Mouse (Mus musculus) liver, embryonic 15.5 days (tissue): Measurements from ENCODE around the gene Cradd. TPM values are rescaled to one million over a fixed set of nuclear protein-coding genes. Genes with fewer than 3 reads are reported as not detected.
A peak's percentile ranks its signal among the peaks of the same experiment; 100 is the strongest.

Experiments
- ATAC-seq: fragments of 200-750 bp; cut with Nextera tagmentation; 2 replicates; pipeline ENCODE4 v1.8.0; 2017; ENCODE audit warnings: moderate number of reproducible peaks, mild to moderate bottlenecking, moderate library complexity; ENCODE audit not compliant: insufficient read depth
- H3K27ac ChIP-seq: fragments of 300-500 bp; sonication (generic); replicated peaks from 2 replicates; pipeline ENCODE4 v1.5.1; 2015; ENCODE audit warnings: mild to moderate bottlenecking, inconsistent platforms
- H3K27me3 ChIP-seq: fragments of 300-500 bp; sonication (generic); 2 replicates; pipeline ENCODE4 v1.6.1; 2015; ENCODE audit warnings: mild to moderate bottlenecking, inconsistent platforms
- H3K36me3 ChIP-seq: fragments of 300-500 bp; sonication (generic); replicated peaks from 2 replicates; pipeline ENCODE4 v1.6.1; 2015; ENCODE audit warnings: moderate library complexity, mild to moderate bottlenecking, inconsistent platforms
- H3K4me1 ChIP-seq: fragments of 300-500 bp; sonication (generic); replicated peaks from 2 replicates; pipeline ENCODE4 v1.6.1; 2015; ENCODE audit warnings: inconsistent platforms
- H3K4me2 ChIP-seq: fragments of 300-500 bp; sonication (generic); 2 replicates; pipeline ENCODE4 v1.6.1; 2015; ENCODE audit warnings: moderate library complexity, mild to moderate bottlenecking, inconsistent platforms
- H3K4me3 ChIP-seq: fragments of 300-500 bp; sonication (generic); replicated peaks from 2 replicates; pipeline ENCODE4 v1.5.1; 2015; ENCODE audit warnings: mild to moderate bottlenecking, inconsistent platforms
- H3K9ac ChIP-seq: fragments of 300-500 bp; sonication (generic); 2 replicates; pipeline ENCODE4 v1.6.1; 2015; ENCODE audit warnings: moderate library complexity, mild to moderate bottlenecking, inconsistent platforms
- H3K9me3 ChIP-seq: fragments of 300-500 bp; sonication (generic); replicated peaks from 2 replicates; pipeline ENCODE4 v1.6.1; 2016; ENCODE audit warnings: inconsistent platforms
- WGBS: fragments of 180-500 bp; shearing (Covaris S2); methylation state at CpG from one replicate; pipeline ENCODE4 v1.1.7; 2015; ENCODE audit warnings: mixed read lengths; ENCODE audit not compliant: insufficient replicate concordance; 5-methylcytosine and 5-hydroxymethylcytosine counted together
- polyA plus RNA-seq: library from polyadenylated mRNA; unstranded; fragments of >200 nt; fragmentation: Nextera tagmentation; extraction: Ambion mirVana; gene quantifications from 2 replicates; pipeline ENCODE4 v1.2.1, GENCODE M21; 2015

Gene Cradd
- 3.6 and 4.2 TPM in 2 replicates for polyA plus RNA-seq

- Histone ChIP-seq H3K9ac (peak within 1 kb of the TSS; percentile 81), H3K27ac (peak within 1 kb of the TSS; percentile 89), H3K4me2 (peak within 1 kb of the TSS; percentile 77), H3K4me3 (peak within 1 kb of the TSS; percentile 81), H3K9me3 (no peaks in the 10 kb centered on the region), H3K36me3 (no peaks in the 10 kb centered on the region), H3K27me3 (no peaks in the 10 kb centered on the region), H3K4me1 (peaks cover 18% of the 10 kb centered on the region)
- WGBS = under 1% methylated on average over 51 of the region's 51 CpGs
- ATAC-seq = peak; percentile 78
These were observed at the start of gene Cradd for GRCm38 (mm10) chr10:95323393-95324277. Cradd (minus strand) TSS chr10:95324133.

DNA sequence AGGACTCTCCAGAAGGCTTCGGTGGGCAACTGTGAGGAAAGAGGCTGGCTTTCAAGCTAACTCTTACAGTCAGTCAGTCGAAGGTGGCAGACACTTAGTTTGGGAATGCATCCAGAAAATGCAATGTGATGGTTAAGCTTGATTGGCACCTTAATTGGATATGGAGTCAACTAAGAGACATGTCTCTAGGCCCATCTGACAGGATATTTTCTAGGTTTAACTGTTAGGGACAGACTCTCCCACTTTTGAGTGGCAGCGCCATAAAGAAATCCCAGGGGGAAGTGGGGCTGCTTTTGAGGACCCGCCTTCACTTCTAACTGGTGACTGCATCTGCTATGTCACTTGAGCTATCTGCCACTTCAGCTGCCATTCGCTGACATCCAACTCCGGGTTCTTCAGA lies 49.4 kb upstream of the Cradd start:
- Histone ChIP-seq H3K9me3 (no peaks in the 10 kb centered on the region), H3K27ac (no peak overlapping the region)
- no peak for ATAC-seq

DNA sequence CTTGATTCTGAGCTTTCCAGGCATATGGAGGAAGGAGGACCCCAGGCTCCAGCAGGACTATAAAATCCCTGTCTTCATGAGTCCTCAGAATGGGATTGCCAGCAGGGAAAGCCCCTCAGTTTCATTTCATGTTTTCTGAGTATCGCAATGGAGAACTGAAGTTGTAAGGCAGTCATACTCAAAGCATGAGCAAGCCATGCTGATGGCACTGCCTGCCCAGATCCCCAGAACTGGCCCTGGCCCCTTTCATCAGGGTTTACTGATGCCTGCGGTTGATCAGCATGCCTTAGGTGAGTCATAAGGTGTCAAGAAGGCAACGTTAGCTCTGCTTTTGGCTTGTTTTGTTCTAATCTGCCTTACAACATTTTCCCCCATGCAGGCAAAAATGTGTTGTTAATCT lies 48.0 kb upstream of the Cradd start:
- no peak overlapping the region for H3K4me2 ChIP-seq
- ATAC-seq = no peak
- H3K4me3 ChIP-seq = no peak overlapping the region
- no peak overlapping the region for H3K27ac ChIP-seq
- no peaks in the 10 kb centered on the region for H3K4me1 ChIP-seq
- H3K36me3 ChIP-seq = no peaks in the 10 kb centered on the region
- 69% methylated on average over 3 of the region's 3 CpGs for WGBS
- H3K9ac ChIP-seq = no peak overlapping the region
- H3K9me3 ChIP-seq = no peaks in the 10 kb centered on the region
- H3K27me3 ChIP-seq = no peaks in the 10 kb centered on the region

More for the DNA sequence above, 49.4 kb upstream of the Cradd start:
- Histone ChIP-seq H3K9ac (no peak overlapping the region), H3K4me1 (no peaks in the 10 kb centered on the region), H3K4me3 (no peak overlapping the region), H3K36me3 (no peaks in the 10 kb centered on the region), H3K4me2 (no peak overlapping the region), H3K27me3 (no peaks in the 10 kb centered on the region)
- 72% methylated on average over 6 of the region's 6 CpGs for WGBS

DNA sequence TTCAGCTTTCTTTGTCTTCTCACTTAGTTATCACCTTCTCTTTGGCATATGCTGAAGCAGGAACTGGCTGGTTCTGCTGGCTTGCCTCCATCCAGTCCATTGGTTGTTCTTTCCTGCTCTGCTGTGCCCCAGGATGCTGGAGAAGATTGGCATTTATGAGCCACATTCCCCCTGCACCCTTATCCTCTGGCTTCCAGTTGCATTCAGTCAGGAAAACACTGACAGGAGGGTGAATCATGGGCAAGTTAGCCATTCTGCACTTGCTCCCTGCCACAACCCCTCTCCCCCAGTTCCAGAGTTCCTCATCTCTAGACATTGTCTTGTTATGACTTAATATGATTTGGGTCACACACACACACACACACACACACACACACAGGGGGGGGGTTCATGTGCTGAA lies 45.3 kb upstream of the Cradd start:
- no peak overlapping the region for H3K27ac ChIP-seq
- no peak for ATAC-seq
- no peak overlapping the region for H3K9ac ChIP-seq
- no peaks in the 10 kb centered on the region for H3K27me3 ChIP-seq
- H3K4me1 ChIP-seq = no peaks in the 10 kb centered on the region
- H3K4me3 ChIP-seq = no peak overlapping the region
- H3K36me3 ChIP-seq = no peaks in the 10 kb centered on the region
- H3K4me2 ChIP-seq = no peak overlapping the region
- no peaks in the 10 kb centered on the region for H3K9me3 ChIP-seq

GRCm38 (mm10) chr10:95368151-95368550 lies 44.2 kb upstream of the Cradd start:
- ATAC-seq = no peak
- 78% methylated on average over 14 of the region's 14 CpGs for WGBS
- H3K9me3 ChIP-seq = no peaks in the 10 kb centered on the region

GRCm38 (mm10) chr10:95367661-95368089 lies 43.7 kb upstream of the Cradd start:
- Histone ChIP-seq H3K9me3 (no peaks in the 10 kb centered on the region), H3K4me1 (no peaks in the 10 kb centered on the region), H3K36me3 (no peaks in the 10 kb centered on the region), H3K27me3 (no peaks in the 10 kb centered on the region), H3K4me2 (no peak overlapping the region), H3K27ac (no peak overlapping the region), H3K9ac (no peak overlapping the region), H3K4me3 (no peak overlapping the region)
- no peak for ATAC-seq
- WGBS = 67% methylated on average over 9 of the region's 9 CpGs

More at GRCm38 (mm10) chr10:95368151-95368550, 44.2 kb upstream of the Cradd start:
- Histone ChIP-seq H3K4me2 (no peak overlapping the region), H3K27me3 (no peaks in the 10 kb centered on the region), H3K36me3 (no peaks in the 10 kb centered on the region), H3K27ac (no peak overlapping the region), H3K4me3 (no peak overlapping the region), H3K4me1 (no peaks in the 10 kb centered on the region), H3K9ac (no peak overlapping the region)

DNA sequence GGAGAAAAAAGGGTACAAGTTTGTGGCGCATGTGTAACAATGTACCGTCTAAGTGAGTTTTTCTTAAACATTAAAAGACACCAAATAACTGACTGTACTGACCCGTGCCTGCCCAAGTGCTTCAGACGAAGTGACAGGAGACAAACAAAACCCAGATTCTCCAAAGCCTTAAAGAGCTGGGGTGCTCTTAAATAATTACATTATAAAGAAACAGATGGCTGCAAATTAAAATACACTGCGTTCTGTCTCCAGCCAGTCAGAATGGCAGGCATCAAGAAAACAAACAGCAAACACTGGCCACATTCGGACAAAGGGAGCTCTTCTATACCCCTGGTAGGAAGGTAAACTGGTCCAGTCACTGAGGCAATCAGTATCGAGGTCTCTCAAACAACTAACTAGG lies 43.3 kb upstream of the Cradd start:
- 60% methylated on average over 7 of the region's 7 CpGs for WGBS
- no peak overlapping the region for H3K4me3 ChIP-seq
- no peak overlapping the region for H3K27ac ChIP-seq
- no peak for ATAC-seq
- no peaks in the 10 kb centered on the region for H3K4me1 ChIP-seq
- H3K9ac ChIP-seq = no peak overlapping the region
- H3K9me3 ChIP-seq = no peaks in the 10 kb centered on the region
- H3K4me2 ChIP-seq = no peak overlapping the region
- H3K27me3 ChIP-seq = no peaks in the 10 kb centered on the region
- H3K36me3 ChIP-seq = no peaks in the 10 kb centered on the region

DNA sequence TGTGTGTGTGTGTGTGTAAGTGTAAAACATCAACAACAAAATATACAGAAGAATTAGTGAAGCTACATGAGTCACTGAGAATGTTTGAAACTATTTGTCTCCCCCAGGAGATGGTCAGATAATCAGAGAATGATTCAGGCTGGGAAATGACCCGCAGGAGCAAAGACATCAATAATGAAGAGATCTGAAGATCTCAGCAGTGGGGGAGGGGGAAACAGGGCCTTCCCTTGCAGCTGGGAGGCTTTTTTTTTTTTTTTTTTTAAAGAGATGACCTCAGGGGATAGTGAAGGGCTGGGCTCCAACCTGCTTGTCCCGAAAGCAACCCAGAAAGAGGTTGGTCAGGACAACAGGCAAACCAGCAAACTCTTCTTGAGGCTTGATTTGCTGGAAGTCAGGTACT lies 38.4 kb upstream of the Cradd start:
- ATAC-seq = no peak
- H3K4me2 ChIP-seq = no peak overlapping the region
- no peaks in the 10 kb centered on the region for H3K36me3 ChIP-seq
- no peak overlapping the region for H3K27ac ChIP-seq
- H3K9ac ChIP-seq = no peak overlapping the region
- no peaks in the 10 kb centered on the region for H3K9me3 ChIP-seq
- 33% methylated on average over 2 of the region's 2 CpGs for WGBS
- H3K4me1 ChIP-seq = no peaks in the 10 kb centered on the region
- H3K4me3 ChIP-seq = no peak overlapping the region
- H3K27me3 ChIP-seq = no peaks in the 10 kb centered on the region

DNA sequence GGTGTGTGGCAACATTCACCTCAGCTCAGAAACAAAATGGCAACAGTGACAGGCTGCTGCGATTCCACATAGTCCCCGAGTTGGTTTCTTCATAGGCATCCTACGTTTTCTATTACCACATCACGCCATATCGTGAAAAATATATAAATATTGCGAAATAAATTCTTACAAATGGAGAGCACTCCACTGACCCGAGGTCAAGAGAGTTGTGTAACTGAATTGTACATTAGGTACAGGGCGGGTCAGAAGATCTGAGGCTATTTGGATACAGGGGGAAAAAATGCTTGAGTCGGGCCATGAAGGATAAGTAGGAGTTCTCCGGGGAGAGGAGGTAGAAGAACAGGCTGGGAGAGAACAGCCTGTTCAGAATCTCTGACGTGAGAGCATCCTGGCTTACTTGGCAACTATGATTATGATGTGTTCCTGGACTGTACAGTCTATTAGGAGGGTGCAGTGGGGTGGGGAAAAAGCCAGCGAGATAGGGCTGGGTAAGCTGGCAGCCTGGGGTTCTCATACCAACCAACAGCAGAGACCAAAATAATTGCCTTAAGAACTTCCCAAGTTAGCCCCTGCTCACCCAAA lies 37.4 kb upstream of the Cradd start:
- 62% methylated on average over 12 of the region's 12 CpGs for WGBS
- H3K4me3 ChIP-seq = no peak overlapping the region
- no peaks in the 10 kb centered on the region for H3K9me3 ChIP-seq
- no peaks in the 10 kb centered on the region for H3K36me3 ChIP-seq
- H3K4me2 ChIP-seq = no peak overlapping the region
- H3K4me1 ChIP-seq = no peaks in the 10 kb centered on the region
- H3K9ac ChIP-seq = no peak overlapping the region
- no peak for ATAC-seq
- no peak overlapping the region for H3K27ac ChIP-seq
- no peaks in the 10 kb centered on the region for H3K27me3 ChIP-seq

DNA sequence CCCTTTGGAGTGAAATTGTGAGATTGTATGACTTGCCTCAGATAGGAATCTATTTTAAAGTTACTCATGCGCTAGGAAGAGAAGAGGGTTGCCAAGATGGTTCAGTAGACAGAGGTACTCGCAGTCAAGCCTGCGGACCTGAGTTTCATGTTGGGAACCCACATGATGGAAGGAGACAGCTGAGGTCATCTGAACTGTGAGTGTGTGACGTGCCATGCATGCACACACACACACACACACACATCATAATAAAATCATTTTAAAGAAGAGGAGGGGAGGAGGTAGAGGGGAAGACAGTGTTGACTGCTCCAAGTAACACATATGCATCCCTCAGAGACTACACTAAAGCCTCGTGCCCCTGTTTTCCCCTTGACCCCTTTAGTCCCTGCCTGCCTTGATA lies 36.1 kb upstream of the Cradd start:
- no peaks in the 10 kb centered on the region for H3K27me3 ChIP-seq
- no peak overlapping the region for H3K4me3 ChIP-seq
- H3K9ac ChIP-seq = no peak overlapping the region
- H3K27ac ChIP-seq = no peak overlapping the region
- H3K4me1 ChIP-seq = no peaks in the 10 kb centered on the region
- no peaks in the 10 kb centered on the region for H3K9me3 ChIP-seq
- ATAC-seq = no peak
- no peaks in the 10 kb centered on the region for H3K36me3 ChIP-seq
- WGBS = 79% methylated on average over 5 of the region's 5 CpGs
- no peak overlapping the region for H3K4me2 ChIP-seq

- no peaks in the 10 kb centered on the region for H3K27me3 ChIP-seq
These were observed 33.8 kb upstream of the Cradd start for GRCm38 (mm10) chr10:95357721-95358120.

More at GRCm38 (mm10) chr10:95357721-95358120, 33.8 kb upstream of the Cradd start:
- Histone ChIP-seq H3K9ac (no peak overlapping the region), H3K36me3 (no peaks in the 10 kb centered on the region), H3K4me3 (no peak overlapping the region), H3K4me2 (no peak overlapping the region), H3K27ac (no peak overlapping the region), H3K9me3 (no peaks in the 10 kb centered on the region), H3K4me1 (no peaks in the 10 kb centered on the region)
- no peak for ATAC-seq
- 49% methylated on average over 3 of the region's 3 CpGs for WGBS
